Comparison of ENCODE assay signal across 24 mouse cellular contexts in the genomic region with DNA sequence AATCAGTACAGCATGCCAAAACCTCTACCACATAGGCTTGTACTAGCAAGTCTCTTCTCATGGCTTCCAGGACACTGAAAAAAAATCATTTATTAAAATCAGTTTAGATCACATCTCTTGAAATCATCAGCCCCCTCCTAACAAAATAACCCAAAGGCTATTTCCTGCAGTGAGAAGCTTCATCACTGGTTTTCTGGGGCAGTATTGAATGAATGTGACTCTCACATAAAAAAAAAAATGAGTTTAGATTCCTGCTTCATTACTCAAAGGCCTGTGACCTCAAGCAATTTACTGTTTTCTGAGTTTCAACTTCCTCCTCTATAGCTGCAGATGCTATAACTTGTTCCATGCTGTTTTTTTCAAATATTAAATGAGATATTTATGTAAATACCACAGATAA.
"Had no signal": no experiment of that assay in that cellular context is flagged by ENCODE, and none has a peak within 500 bp of the region (broad histone marks: within the 10 kb centered on the region; RNA-seq: fewer than 3 reads in every experiment).

No protein-coding gene starts in this region.

- H3K4me2 ChIP-seq: heart, embryonic 12.5 days; hindbrain, embryonic 12.5 days; hindbrain, embryonic 14.5 days; intestine, embryonic 15.5 days; limb, embryonic 13.5 days; limb, embryonic 15.5 days; liver, embryonic 12.5 days had no signal

- H3K4me3 ChIP-seq: gastrocnemius, adult 2 months; heart, embryonic 10.5 days; heart, embryonic 12.5 days; hindbrain, embryonic 12.5 days; intestine, embryonic 15.5 days; layer of hippocampus, adult 2 months; left cerebral cortex, adult 2 months; limb, embryonic 13.5 days; limb, embryonic 15.5 days; liver, embryonic 12.5 days had no signal

- H3K9me3 ChIP-seq: heart, embryonic 10.5 days; heart, embryonic 12.5 days; hindbrain, embryonic 12.5 days; intestine, embryonic 15.5 days; limb, embryonic 13.5 days; limb, embryonic 15.5 days; liver, embryonic 12.5 days had no signal

- H3K4me1 ChIP-seq: heart, embryonic 10.5 days; heart, embryonic 12.5 days; hindbrain, embryonic 12.5 days; intestine, embryonic 15.5 days; limb, embryonic 13.5 days; limb, embryonic 15.5 days; liver, embryonic 12.5 days had no signal

- DNase-seq: gastrocnemius, adult 2 months; gastrocnemius, postnatal 10 days; gastrocnemius, postnatal 25 days; heart, adult 18-20 months; heart, postnatal 14 days; heart, postnatal 36 days; kidney, adult 18-20 months; kidney, adult 8-10 months; kidney, postnatal 25 days; kidney, postnatal 4 days had no signal

- ATAC-seq: hindbrain, embryonic 16.5 days; inflammation-experienced regulatory T-cells, adult 6 months; intestine, embryonic 15.5 days; intestine, postnatal 0 days; liver, embryonic 12.5 days had no signal

- H3K27me3 ChIP-seq: heart, embryonic 12.5 days; hindbrain, embryonic 12.5 days; intestine, embryonic 15.5 days; limb, embryonic 13.5 days; limb, embryonic 15.5 days; liver, embryonic 12.5 days had no signal

- H3K27ac ChIP-seq: gastrocnemius, adult 2 months; heart, embryonic 10.5 days; hindbrain, embryonic 12.5 days; hindbrain, embryonic 14.5 days; intestine, embryonic 15.5 days; layer of hippocampus, adult 2 months; left cerebral cortex, adult 2 months; limb, embryonic 13.5 days; limb, embryonic 15.5 days; liver, embryonic 12.5 days; liver, embryonic 14.5 days had no signal

- H3K9ac ChIP-seq: heart, embryonic 12.5 days; hindbrain, embryonic 12.5 days; hindbrain, embryonic 14.5 days; intestine, embryonic 15.5 days; limb, embryonic 13.5 days; limb, embryonic 15.5 days; liver, embryonic 12.5 days; liver, embryonic 14.5 days had no signal

- H3K36me3 ChIP-seq: heart, embryonic 10.5 days; heart, embryonic 12.5 days; hindbrain, embryonic 12.5 days; intestine, embryonic 15.5 days; limb, embryonic 13.5 days; limb, embryonic 15.5 days; liver, embryonic 12.5 days had no signal
